Mouse (Mus musculus) ovary, postnatal 10 days (tissue): ENCODE data around the gene Dkkl1.
"Not testable (repeated sequence)": the region's sequence is repeated elsewhere in the genome, so short reads cannot be mapped to it uniquely, and the experiment has no call there.

Experiments used
- DNase-seq: peaks from one replicate; pipeline ENCODE4 v3.0.0; 2022; ENCODE audit warnings: low spot score

Gene Dkkl1

GRCm38 (mm10) chr7:45193406-45193805 lies 18.5 kb downstream of the Dkkl1 start:
- no peak for DNase-seq

GRCm38 (mm10) chr7:45192585-45193310 lies 19.2 kb downstream of the Dkkl1 start:
- DNase-seq: no peak

GRCm38 (mm10) chr7:45191803-45192363 lies 20.1 kb downstream of the Dkkl1 start:
- no peak for DNase-seq

GRCm38 (mm10) chr7:45191161-45191560 lies 20.8 kb downstream of the Dkkl1 start:
- DNase-seq: no peak

- no peak for DNase-seq
Measured at GRCm38 (mm10) chr7:45190186-45190585, 21.8 kb downstream of the Dkkl1 start.

GRCm38 (mm10) chr7:45189600-45189999 lies 22.3 kb downstream of the Dkkl1 start:
- DNase-seq: no peak

- DNase-seq: no peak
Measured at GRCm38 (mm10) chr7:45185921-45186320, 26.0 kb downstream of the Dkkl1 start.

GRCm38 (mm10) chr7:45183672-45184071 lies 28.3 kb downstream of the Dkkl1 start:
- DNase-seq: no peak

- DNase-seq: no peak
Measured at GRCm38 (mm10) chr7:45182606-45183005, 29.3 kb downstream of the Dkkl1 start.

- DNase-seq: peak; percentile 59
Measured at GRCm38 (mm10) chr7:45182199-45182601, 29.7 kb downstream of the Dkkl1 start.

- DNase-seq: no peak
Measured at GRCm38 (mm10) chr7:45181540-45181939, 30.4 kb downstream of the Dkkl1 start.

- no peak for DNase-seq
Measured at GRCm38 (mm10) chr7:45180896-45181477, 31.0 kb downstream of the Dkkl1 start, which contains the start of gene Pth2. Gene Pth2, plus strand, starts transcription at chr7:45180995.

- DNase-seq: no peak
Measured at GRCm38 (mm10) chr7:45179469-45179868, 32.5 kb downstream of the Dkkl1 start, which contains the start of gene Gfy. Gene Gfy, minus strand, starts transcription at chr7:45179569.

- no peak for DNase-seq
Measured at GRCm38 (mm10) chr7:45178550-45178949, 33.4 kb downstream of the Dkkl1 start.

GRCm38 (mm10) chr7:45176356-45176755 lies 35.6 kb downstream of the Dkkl1 start:
- DNase-seq: no peak

GRCm38 (mm10) chr7:45175929-45176328 lies 36.0 kb downstream of the Dkkl1 start:
- DNase-seq: no peak

GRCm38 (mm10) chr7:45175398-45175797 lies 36.5 kb downstream of the Dkkl1 start:
- DNase-seq: no peak

GRCm38 (mm10) chr7:45174567-45175280 lies 37.2 kb downstream of the Dkkl1 start:
- no peak for DNase-seq

GRCm38 (mm10) chr7:45173772-45174171 lies 38.2 kb downstream of the Dkkl1 start:
- DNase-seq: not testable (repeated sequence)

- DNase-seq: no peak
Measured at GRCm38 (mm10) chr7:45172974-45173373, 39.0 kb downstream of the Dkkl1 start.

GRCm38 (mm10) chr7:45169495-45169894 lies 42.5 kb downstream of the Dkkl1 start:
- no peak for DNase-seq

- no peak for DNase-seq
Measured at GRCm38 (mm10) chr7:45168656-45169055, 43.3 kb downstream of the Dkkl1 start.
